Mouse (Mus musculus): ENCODE measurements at regions not wholly inside any gene's neighbourhood (a gene's known extent, or its start where the extent isn't known, plus 50 kb on each side); places are given as distances from the start of the nearest gene placed in this dataset.

GRCm38 (mm10) chr9:88177575-88178254 lies 149.3 kb upstream of the Nt5e start:
- no peak for ATAC-seq (ENCODE audit: insufficient number of reproducible peaks, low FRiP score, low TSS enrichment, low read depth)
- 35% methylated on average over 4 of the region's 4 CpGs for WGBS

GRCm38 (mm10) chr9:88181189-88181994 lies 145.6 kb upstream of the Nt5e start:
- Histone ChIP-seq H3K27ac (peak overlapping the region; percentile 61; the same call in 1 of the 2 replicates), H3K4me3 (no peak overlapping the region), H3K9me3 (no peaks in the 10 kb centered on the region), H3K4me1 (peaks cover 9% of the 10 kb centered on the region; the same call in 1 of the 2 replicates), H3K9ac (no peak overlapping the region), H3K27me3 (no peaks in the 10 kb centered on the region), H3K4me2 (0 out of 2 replicates have a peak overlapping the region, but pooled peaks have one; percentile 5), H3K36me3 (no peaks in the 10 kb centered on the region)
- peak; percentile 80 for ATAC-seq (ENCODE audit: insufficient number of reproducible peaks, low FRiP score, low TSS enrichment, low read depth)
- 46% methylated on average over 9 of the region's 9 CpGs for WGBS

More at GRCm38 (mm10) chr9:88177575-88178254, 149.3 kb upstream of the Nt5e start:
- H3K9me3 ChIP-seq: no peaks in the 10 kb centered on the region
- no peak overlapping the region for H3K4me2 ChIP-seq
- H3K27me3 ChIP-seq: no peaks in the 10 kb centered on the region
- H3K4me3 ChIP-seq: no peak overlapping the region
- no peak overlapping the region for H3K9ac ChIP-seq
- H3K4me1 ChIP-seq: peaks cover 6% of the 10 kb centered on the region; the same call in 1 of the 2 replicates
- H3K36me3 ChIP-seq: no peaks in the 10 kb centered on the region
- H3K27ac ChIP-seq: no peak overlapping the region

DNA sequence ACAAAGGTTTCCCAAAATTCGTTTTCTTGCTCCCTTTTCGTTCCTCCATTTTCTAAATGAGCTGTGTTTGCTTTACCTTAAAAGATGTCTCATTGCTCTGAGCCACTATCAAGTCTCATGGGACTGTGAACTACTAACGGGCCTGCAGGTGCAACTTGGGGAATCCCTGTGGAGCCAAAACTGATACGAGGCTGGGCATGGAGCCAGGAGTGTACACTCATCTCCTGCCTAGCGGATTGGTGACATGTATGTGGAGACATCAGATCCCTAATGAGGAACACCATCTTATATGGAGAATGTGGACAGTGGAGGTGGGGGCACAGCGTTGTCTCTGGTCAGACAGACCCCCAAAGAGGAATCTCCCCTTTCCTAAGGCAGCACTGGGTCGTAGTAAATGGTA lies 119.6 kb upstream of the Nt5e start:
- WGBS: 67% methylated on average over 7 of the region's 7 CpGs
- 0 out of 2 replicates have a peak, but pooled peaks cover 4% of the 10 kb centered on the region for H3K27me3 ChIP-seq
- no peak overlapping the region for H3K27ac ChIP-seq
- no peak overlapping the region for H3K9ac ChIP-seq
- H3K4me2 ChIP-seq: no peak overlapping the region
- no peaks in the 10 kb centered on the region for H3K9me3 ChIP-seq
- H3K4me3 ChIP-seq: no peak overlapping the region
- no peaks in the 10 kb centered on the region for H3K36me3 ChIP-seq
- H3K4me1 ChIP-seq: no peaks in the 10 kb centered on the region
- no peak for ATAC-seq (ENCODE audit: insufficient number of reproducible peaks, low FRiP score, low TSS enrichment, low read depth)

DNA sequence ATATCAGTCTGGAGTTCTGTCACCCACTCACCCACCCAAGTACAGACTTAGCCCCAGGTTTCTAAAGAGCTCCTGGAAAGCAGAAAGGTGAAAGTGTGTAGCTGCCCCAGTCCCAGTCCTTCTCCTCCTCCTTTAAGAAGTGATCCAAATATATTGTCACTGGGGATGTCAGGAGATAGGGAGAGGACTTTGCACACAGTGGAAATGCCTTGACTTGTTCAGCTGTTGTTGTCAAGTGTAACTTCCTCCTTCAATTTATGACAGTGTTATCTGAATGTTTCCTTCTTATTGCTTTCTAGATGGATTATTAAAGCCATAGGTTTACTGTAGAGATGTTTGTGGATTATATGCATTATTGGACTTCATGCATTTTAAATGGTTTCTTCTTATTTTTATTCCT lies 119.0 kb upstream of the Nt5e start:
- H3K9me3 ChIP-seq: no peaks in the 10 kb centered on the region
- no peak overlapping the region for H3K9ac ChIP-seq
- H3K4me1 ChIP-seq: no peaks in the 10 kb centered on the region
- no peak overlapping the region for H3K4me2 ChIP-seq
- 0 out of 2 replicates have a peak, but pooled peaks cover 4% of the 10 kb centered on the region for H3K27me3 ChIP-seq
- H3K36me3 ChIP-seq: no peaks in the 10 kb centered on the region
- ATAC-seq (ENCODE audit: insufficient number of reproducible peaks, low FRiP score, low TSS enrichment, low read depth): no peak
- no peak overlapping the region for H3K4me3 ChIP-seq
- H3K27ac ChIP-seq: no peak overlapping the region

GRCm38 (mm10) chr9:88214758-88215157 lies 112.2 kb upstream of the Nt5e start:
- Histone ChIP-seq H3K27ac (no peak overlapping the region), H3K9me3 (no peaks in the 10 kb centered on the region), H3K9ac (no peak overlapping the region), H3K36me3 (no peaks in the 10 kb centered on the region), H3K4me3 (no peak overlapping the region), H3K4me1 (peaks cover 4% of the 10 kb centered on the region; the same call in 1 of the 2 replicates), H3K27me3 (no peaks in the 10 kb centered on the region), H3K4me2 (no peak overlapping the region)
- WGBS: 31% methylated on average over 6 of the region's 6 CpGs
- no peak for ATAC-seq (ENCODE audit: insufficient number of reproducible peaks, low FRiP score, low TSS enrichment, low read depth)

GRCm38 (mm10) chr9:88220360-88220759 lies 106.6 kb upstream of the Nt5e start:
- Histone ChIP-seq H3K9me3 (no peaks in the 10 kb centered on the region), H3K4me3 (no peak overlapping the region), H3K4me1 (peaks cover 14% of the 10 kb centered on the region; the same call in 1 of the 2 replicates), H3K27ac (no peak overlapping the region), H3K27me3 (peaks cover 11% of the 10 kb centered on the region; the same call in 1 of the 2 replicates), H3K36me3 (no peaks in the 10 kb centered on the region), H3K4me2 (no peak overlapping the region), H3K9ac (no peak overlapping the region)
- 43% methylated on average over 3 of the region's 3 CpGs for WGBS
- peak; percentile 61 for ATAC-seq (ENCODE audit: insufficient number of reproducible peaks, low FRiP score, low TSS enrichment, low read depth)

GRCm38 (mm10) chr9:88221276-88221675 lies 105.7 kb upstream of the Nt5e start:
- H3K9ac ChIP-seq: no peak overlapping the region
- H3K36me3 ChIP-seq: no peaks in the 10 kb centered on the region
- WGBS: 75% methylated on average over 14 of the region's 14 CpGs
- no peak overlapping the region for H3K4me3 ChIP-seq
- H3K27ac ChIP-seq: no peak overlapping the region
- no peak overlapping the region for H3K4me2 ChIP-seq
- no peak for ATAC-seq (ENCODE audit: insufficient number of reproducible peaks, low FRiP score, low TSS enrichment, low read depth)
- H3K9me3 ChIP-seq: no peaks in the 10 kb centered on the region
- peaks cover 14% of the 10 kb centered on the region; the same call in 1 of the 2 replicates for H3K4me1 ChIP-seq
- H3K27me3 ChIP-seq: peaks cover 13% of the 10 kb centered on the region; the same call in 1 of the 2 replicates

DNA sequence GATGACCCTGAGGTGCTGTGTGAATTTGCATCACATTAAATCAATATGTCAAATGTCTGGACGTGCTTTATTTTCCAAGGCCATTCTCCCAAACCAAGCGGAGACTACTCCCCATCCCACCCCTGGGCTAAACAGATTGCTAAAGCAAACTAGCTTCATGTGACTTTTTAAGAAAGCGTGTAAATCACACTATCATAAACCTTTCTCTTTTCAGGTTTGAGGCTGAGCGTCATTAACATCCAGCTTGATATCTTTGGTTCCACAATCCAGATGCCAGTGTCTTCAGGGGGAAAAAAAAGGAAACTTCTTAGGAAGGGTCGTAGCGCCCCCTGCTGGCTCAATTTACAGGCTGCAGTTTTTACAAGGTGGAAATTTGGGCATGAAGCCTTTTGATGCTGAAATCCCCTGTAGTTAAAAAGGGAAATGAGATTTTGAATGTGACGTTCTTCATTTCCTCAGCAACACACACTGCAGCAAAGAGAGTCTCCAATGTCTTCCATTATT lies 105.1 kb upstream of the Nt5e start:
- H3K27ac ChIP-seq: no peak overlapping the region
- no peaks in the 10 kb centered on the region for H3K36me3 ChIP-seq
- 12% methylated on average over 7 of the region's 7 CpGs for WGBS
- H3K9me3 ChIP-seq: no peaks in the 10 kb centered on the region
- H3K27me3 ChIP-seq: peaks cover 13% of the 10 kb centered on the region; the same call in 1 of the 2 replicates
- no peak overlapping the region for H3K4me3 ChIP-seq
- peaks cover 14% of the 10 kb centered on the region; the same call in 1 of the 2 replicates for H3K4me1 ChIP-seq
- H3K4me2 ChIP-seq: no peak overlapping the region
- no peak for ATAC-seq (ENCODE audit: insufficient number of reproducible peaks, low FRiP score, low TSS enrichment, low read depth)
- H3K9ac ChIP-seq: no peak overlapping the region

- ATAC-seq (ENCODE audit: insufficient number of reproducible peaks, low FRiP score, low TSS enrichment, low read depth): no peak
- 79% methylated on average over 2 of the region's 2 CpGs for WGBS
- Histone ChIP-seq H3K4me2 (no peak overlapping the region), H3K4me3 (no peak overlapping the region), H3K36me3 (no peaks in the 10 kb centered on the region), H3K9me3 (no peaks in the 10 kb centered on the region), H3K9ac (no peak overlapping the region), H3K27ac (no peak overlapping the region), H3K4me1 (peaks cover 3% of the 10 kb centered on the region; the same call in 1 of the 2 replicates), H3K27me3 (no peaks in the 10 kb centered on the region)
These were observed 89.9 kb upstream of the Nt5e start for GRCm38 (mm10) chr9:88237126-88237525.

- ATAC-seq (ENCODE audit: insufficient number of reproducible peaks, low FRiP score, low TSS enrichment, low read depth): no peak
- H3K4me3 ChIP-seq: no peak overlapping the region
- H3K27me3 ChIP-seq: no peaks in the 10 kb centered on the region
- no peak overlapping the region for H3K27ac ChIP-seq
- peaks cover 3% of the 10 kb centered on the region; the same call in 1 of the 2 replicates for H3K4me1 ChIP-seq
- no peaks in the 10 kb centered on the region for H3K36me3 ChIP-seq
- H3K4me2 ChIP-seq: no peak overlapping the region
- H3K9ac ChIP-seq: no peak overlapping the region
- no peaks in the 10 kb centered on the region for H3K9me3 ChIP-seq
- WGBS: 70% methylated on average over 5 of the region's 5 CpGs
These were observed 88.7 kb upstream of the Nt5e start for GRCm38 (mm10) chr9:88238346-88238745.

DNA sequence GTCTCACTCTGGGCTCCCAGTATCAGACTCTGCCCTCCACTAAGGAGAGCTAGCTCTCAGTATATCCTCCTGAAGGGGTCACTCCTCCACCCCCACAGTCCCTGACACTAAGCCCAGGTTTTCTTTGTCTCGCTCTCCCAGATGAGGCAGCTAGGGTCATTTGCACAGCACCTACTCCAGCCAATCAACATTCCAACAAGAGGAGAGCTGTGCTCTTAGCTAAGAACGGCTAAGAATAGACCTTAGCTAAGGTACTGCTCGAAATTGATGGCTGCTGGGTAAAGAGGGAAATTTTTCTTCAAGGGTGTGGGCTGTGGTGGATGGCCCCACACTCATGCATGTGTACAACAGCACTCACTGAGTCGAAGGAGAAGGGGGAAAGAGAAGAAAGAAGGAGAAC lies 86.3 kb upstream of the Nt5e start:
- 0 out of 2 replicates have a peak, but pooled peaks have one; percentile 22 for ATAC-seq (ENCODE audit: insufficient number of reproducible peaks, low FRiP score, low TSS enrichment, low read depth)
- 16% methylated on average over 4 of the region's 4 CpGs for WGBS
- Histone ChIP-seq H3K27ac (no peak overlapping the region), H3K9ac (no peak overlapping the region), H3K4me3 (peak overlapping the region; percentile 44), H3K4me2 (peak overlapping the region; percentile 56), H3K9me3 (no peaks in the 10 kb centered on the region), H3K36me3 (no peaks in the 10 kb centered on the region), H3K27me3 (no peaks in the 10 kb centered on the region), H3K4me1 (peaks cover 3% of the 10 kb centered on the region; the same call in 1 of the 2 replicates)

Measured in limb, embryonic 15.5 days (tissue).